Mouse (Mus musculus) liver (tissue): ENCODE results near the gene Olfr1320.
"Not testable (repeated sequence)": the region's sequence is repeated elsewhere in the genome, so short reads cannot be mapped to it uniquely, and the experiment has no call there.

Experiments used
- DNase-seq: peaks from one replicate; pipeline ENCODE4 v3.0.0-alpha.2; 2020; ENCODE audit warnings: mixed read lengths

Gene Olfr1320

DNA sequence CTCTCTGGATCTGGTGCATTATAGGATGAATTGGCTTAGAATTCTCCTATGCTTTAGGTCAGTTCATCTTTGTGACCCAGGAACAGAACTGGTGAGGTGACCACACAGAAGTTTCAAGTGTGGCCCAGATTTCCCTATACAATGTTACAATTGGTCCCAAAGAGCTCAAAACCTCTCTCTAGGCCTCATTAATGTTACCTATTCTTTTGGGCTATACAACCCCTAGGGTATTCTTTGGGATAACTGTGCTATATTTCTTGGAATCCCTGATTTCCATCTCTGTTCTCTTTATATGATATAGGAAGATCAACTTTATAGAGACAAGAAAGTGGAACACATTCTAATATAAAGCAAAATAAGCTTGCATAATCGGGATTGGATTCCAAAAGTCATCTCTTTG lies at the start of gene Olfr1320:
TSS of gene Olfr1320 (plus strand) at position 301 of the 400 bp plus-strand sequence.
- no peak for DNase-seq

DNA sequence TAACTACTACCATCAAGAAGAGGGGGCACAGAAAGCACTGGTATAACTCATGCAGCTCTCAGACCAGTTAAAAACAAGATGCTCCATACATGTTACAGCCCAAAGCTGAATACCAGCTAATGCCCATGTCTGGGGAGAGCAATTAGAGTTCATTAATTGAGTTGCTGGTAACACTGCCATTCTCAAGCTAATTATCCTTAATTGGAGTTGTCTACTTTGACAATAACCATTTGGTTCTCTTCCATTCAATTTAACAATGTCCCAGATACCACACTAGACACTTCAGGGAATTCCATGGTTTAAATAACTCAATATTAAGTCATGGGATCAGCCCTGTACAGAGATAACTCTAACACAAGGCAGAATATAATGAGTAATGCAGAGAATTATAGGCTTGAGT lies 44.6 kb upstream of the Olfr1320 start:
- DNase-seq: no peak

DNA sequence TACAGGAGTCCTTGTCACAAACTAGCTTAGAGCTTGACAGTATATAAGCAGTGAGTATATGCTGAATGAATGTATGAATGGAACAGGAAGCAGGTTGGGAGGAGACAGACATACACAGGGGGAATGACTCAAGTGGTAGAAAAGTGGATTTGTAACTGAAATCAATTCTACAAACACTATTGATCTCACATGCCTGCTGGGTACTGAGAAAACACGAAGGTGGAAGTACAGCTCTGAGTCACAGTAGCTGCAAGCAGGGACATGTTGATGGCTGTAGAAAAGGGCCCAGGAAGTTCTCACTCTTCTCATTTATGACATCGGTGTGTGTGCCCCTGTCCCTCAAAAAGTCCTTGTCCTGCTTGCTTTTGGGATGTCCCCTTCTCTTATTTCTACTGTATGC lies 40.9 kb upstream of the Olfr1320 start:
- no peak for DNase-seq

DNA sequence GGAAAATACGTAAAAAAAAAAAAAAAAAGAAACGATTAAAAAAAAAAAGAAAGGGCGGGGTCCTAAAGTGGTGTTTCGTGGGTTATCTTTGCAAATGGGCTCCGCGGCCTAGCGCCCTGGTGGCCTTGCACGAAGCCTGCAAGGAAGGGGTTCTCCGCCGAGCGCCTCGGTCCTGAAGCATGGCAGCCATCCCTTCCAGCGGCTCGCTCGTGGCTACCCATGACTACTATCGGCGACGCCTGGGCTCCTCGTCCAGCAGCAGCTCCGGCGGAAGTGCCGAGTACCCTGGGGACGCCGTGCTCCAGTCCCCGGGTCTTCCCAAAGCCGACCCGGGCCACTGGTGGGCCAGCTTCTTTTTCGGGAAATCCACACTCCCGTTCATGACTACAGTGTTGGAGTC lies 11.4 kb upstream of the Olfr1320 start:
- not testable (repeated sequence) for DNase-seq
